13 mouse cellular contexts compared by ENCODE assay signal in genomic region chr4:153129345-153129744, GRCm38 (mm10).
DNase-seq lines count a peak whose midpoint lies in the region; ATAC-seq and TF ChIP-seq lines count a peak whose summit lies in the region.
"Had no signal": no experiment of that assay in that cellular context is flagged by ENCODE, and none has a peak within 500 bp of the region (broad histone marks: within the 10 kb centered on the region; RNA-seq: fewer than 3 reads in every experiment).

No protein-coding gene starts in this region.

- no peaks in the 10 kb centered on the region for H3K36me3 ChIP-seq in midbrain, embryonic 14.5 days (ENCODE audit: control insufficient read depth, insufficient read depth, low read length)
- H3K36me3 ChIP-seq: heart, embryonic 13.5 days; liver, embryonic 15.5 days had no signal

- peak; percentile 76 for DNase-seq in brain, adult 2 months (ENCODE audit: low read depth, low spot score)
- peak; percentile 61 for DNase-seq in cerebellum, adult 9-10 months
- peak; percentile 26 to 57 for DNase-seq in layer of hippocampus, adult 2 months (ENCODE audit: low spot score in 2 of 2)
- peak; percentile 16 to 66 for DNase-seq in left cerebral cortex, postnatal 25 days (ENCODE audit: low spot score in 2 of 2)
- DNase-seq in midbrain, embryonic 14.5 days: no peak
- no peak for DNase-seq in adipocyte (ENCODE audit: low spot score)
- no peak for DNase-seq in adrenal gland, postnatal 4 days (ENCODE audit: low spot score in 2 of 2)

- intact Hi-C loops in left cerebral cortex, postnatal 25 days (cut with DNase I): no loop called here

- no peaks in the 10 kb centered on the region for H3K9me3 ChIP-seq in midbrain, embryonic 14.5 days (ENCODE audit: control insufficient read depth, low read length)

- H3K4me3 ChIP-seq in layer of hippocampus, adult 2 months: no peak overlapping the region
- H3K4me3 ChIP-seq in midbrain, embryonic 14.5 days (replicated peaks; ENCODE audit: low read depth, low read length): no peak overlapping the region
- H3K4me3 ChIP-seq: heart, embryonic 13.5 days; liver, embryonic 15.5 days; myocyte had no signal

- 88% methylated on average over 2 of the region's 2 CpGs for WGBS in midbrain, embryonic 14.5 days

- TF ChIP-seq CTCF in layer of hippocampus, adult 2 months (conservative IDR thresholded peaks at IDR 0.05): no peak

- no peak for ATAC-seq in erythroid progenitor cell, adult 5-6 weeks (replicated peaks; ENCODE audit: low FRiP score, poor library complexity, severe bottlenecking)
- ATAC-seq in midbrain, embryonic 14.5 days (ENCODE audit: low FRiP score, low TSS enrichment): no peak
- ATAC-seq: inflammation-experienced regulatory T-cells, adult 6 months had no signal

- H3K27me3 ChIP-seq in midbrain, embryonic 14.5 days (ENCODE audit: control insufficient read depth, insufficient read depth, low read length): no peaks in the 10 kb centered on the region
- H3K27me3 ChIP-seq: heart, embryonic 13.5 days; liver, embryonic 15.5 days had no signal

- H3K9ac ChIP-seq in midbrain, embryonic 14.5 days (replicated peaks; ENCODE audit: low read length): no peak overlapping the region
- H3K9ac ChIP-seq: heart, embryonic 13.5 days; liver, embryonic 15.5 days had no signal

- no peak overlapping the region for H3K4me2 ChIP-seq in midbrain, embryonic 14.5 days (ENCODE audit: low read length)
- H3K4me2 ChIP-seq: heart, embryonic 13.5 days; liver, embryonic 15.5 days had no signal

- H3K27ac ChIP-seq in layer of hippocampus, adult 2 months: no peak overlapping the region
- no peak overlapping the region for H3K27ac ChIP-seq in midbrain, embryonic 14.5 days (replicated peaks; ENCODE audit: low read depth, low read length)
- H3K27ac ChIP-seq: heart, embryonic 13.5 days; liver, embryonic 15.5 days; macrophage had no signal

- no peaks in the 10 kb centered on the region for H3K4me1 ChIP-seq in midbrain, embryonic 14.5 days (ENCODE audit: control insufficient read depth, insufficient read depth, low read length)
- H3K4me1 ChIP-seq: heart, embryonic 13.5 days; liver, embryonic 15.5 days had no signal

Comparison
In these comparisons a context has a peak if more than half of its experiments do, and no peak if none do; other contexts are left out.
1. DNase-seq: peak in brain, adult 2 months (single experiment), cerebellum, adult 9-10 months (single experiment), layer of hippocampus, adult 2 months (2 of 2) and left cerebral cortex, postnatal 25 days (2 of 2); none in midbrain, embryonic 14.5 days (single experiment), adipocyte (single experiment) and adrenal gland, postnatal 4 days (0 of 2).